Mouse (Mus musculus) brain, embryonic 14.5 days (tissue): ENCODE measurements at regions not wholly inside any gene's neighbourhood (a gene's known extent, or its start where the extent isn't known, plus 50 kb on each side); places are given as distances from the start of the nearest gene placed in this dataset.

Experiments used
- DNase-seq: peaks from one replicate; pipeline ENCODE4 v3.0.0-alpha.2; 2011; ENCODE audit warnings: low read depth
- CTCF ChIP-seq: fragments of 200-500 bp; IDR thresholded peaks from 2 replicates; pipeline ENCODE4 v1.5.1; 2012; ENCODE audit warnings: inconsistent platforms, mild to moderate bottlenecking, moderate library complexity, borderline replicate concordance; ENCODE audit not compliant: insufficient read depth, insufficient read length; ENCODE audit errors: extremely low read depth
- POLR2A ChIP-seq: fragments of 200-500 bp; IDR thresholded peaks from 2 replicates; pipeline ENCODE4 v1.6.1; 2012; ENCODE audit warnings: mild to moderate bottlenecking, inconsistent platforms, borderline replicate concordance; ENCODE audit not compliant: poor library complexity, insufficient read depth, insufficient read length, severe bottlenecking; ENCODE audit errors: extremely low read depth

DNA sequence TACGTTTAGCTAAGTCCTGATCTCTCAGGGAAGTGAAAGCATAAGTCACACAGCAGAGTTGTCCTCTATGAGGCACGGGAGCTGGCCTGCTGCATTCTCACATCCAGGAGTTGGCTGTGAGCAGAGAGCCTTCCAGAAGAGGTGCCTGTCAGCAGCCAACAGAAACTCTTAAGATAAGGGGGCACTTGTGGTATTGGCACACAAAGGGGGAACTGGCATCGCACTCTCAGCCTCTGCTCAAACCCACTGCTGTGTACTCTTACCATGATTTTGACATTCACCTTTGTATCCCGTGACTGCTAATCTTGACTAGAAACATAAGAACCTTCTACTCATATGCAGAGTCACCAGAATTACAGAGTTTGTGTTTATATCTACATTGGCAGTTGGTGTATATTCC is 56.9 kb upstream of the Gm6993 start:
- no peak for DNase-seq
- TF ChIP-seq CTCF (no peak), POLR2A (no peak)

DNA sequence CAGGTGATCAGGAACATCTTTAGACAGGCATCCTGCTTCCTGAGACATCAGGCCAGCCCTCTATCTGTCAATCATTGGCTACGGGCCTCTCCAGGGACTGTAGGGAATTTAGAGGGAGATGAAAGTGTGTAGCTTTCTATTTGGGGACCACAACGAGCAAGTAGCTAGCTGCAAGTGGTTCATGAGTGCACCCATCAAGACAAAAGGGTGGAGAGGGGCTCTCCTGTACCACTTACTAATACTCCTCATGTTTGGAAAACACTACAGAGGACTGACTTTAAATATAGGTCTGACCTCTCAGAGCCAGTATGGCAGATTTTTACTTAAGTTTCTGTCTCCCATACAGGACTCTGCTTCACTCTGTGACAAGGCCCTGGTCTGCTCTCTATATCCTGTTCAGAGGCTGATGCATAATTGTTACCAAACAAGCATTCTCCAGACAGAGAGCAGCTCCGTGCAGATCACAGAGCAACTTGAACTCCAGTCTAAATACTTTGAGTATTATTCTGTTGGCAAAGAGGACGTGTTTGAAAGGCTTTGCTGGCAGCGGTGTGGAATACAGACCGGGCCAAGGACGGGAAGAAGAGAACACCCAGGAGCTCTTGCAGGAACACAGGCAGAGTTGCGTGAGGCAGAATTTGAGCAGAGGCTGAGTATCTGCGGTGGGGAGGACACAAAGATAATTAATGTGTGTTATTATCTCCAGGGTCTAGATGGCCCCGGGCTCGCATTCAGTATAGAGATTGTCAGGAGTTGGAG is 56.2 kb upstream of the Gm6993 start:
- TF ChIP-seq POLR2A (no peak), CTCF (no peak)
- DNase-seq = peak; percentile 50

- no peak for TF ChIP-seq POLR2A
- TF ChIP-seq CTCF = no peak
- DNase-seq = no peak
These were observed 55.2 kb upstream of the Gm6993 start for GRCm38 (mm10) chr12:31185177-31185932.

DNA sequence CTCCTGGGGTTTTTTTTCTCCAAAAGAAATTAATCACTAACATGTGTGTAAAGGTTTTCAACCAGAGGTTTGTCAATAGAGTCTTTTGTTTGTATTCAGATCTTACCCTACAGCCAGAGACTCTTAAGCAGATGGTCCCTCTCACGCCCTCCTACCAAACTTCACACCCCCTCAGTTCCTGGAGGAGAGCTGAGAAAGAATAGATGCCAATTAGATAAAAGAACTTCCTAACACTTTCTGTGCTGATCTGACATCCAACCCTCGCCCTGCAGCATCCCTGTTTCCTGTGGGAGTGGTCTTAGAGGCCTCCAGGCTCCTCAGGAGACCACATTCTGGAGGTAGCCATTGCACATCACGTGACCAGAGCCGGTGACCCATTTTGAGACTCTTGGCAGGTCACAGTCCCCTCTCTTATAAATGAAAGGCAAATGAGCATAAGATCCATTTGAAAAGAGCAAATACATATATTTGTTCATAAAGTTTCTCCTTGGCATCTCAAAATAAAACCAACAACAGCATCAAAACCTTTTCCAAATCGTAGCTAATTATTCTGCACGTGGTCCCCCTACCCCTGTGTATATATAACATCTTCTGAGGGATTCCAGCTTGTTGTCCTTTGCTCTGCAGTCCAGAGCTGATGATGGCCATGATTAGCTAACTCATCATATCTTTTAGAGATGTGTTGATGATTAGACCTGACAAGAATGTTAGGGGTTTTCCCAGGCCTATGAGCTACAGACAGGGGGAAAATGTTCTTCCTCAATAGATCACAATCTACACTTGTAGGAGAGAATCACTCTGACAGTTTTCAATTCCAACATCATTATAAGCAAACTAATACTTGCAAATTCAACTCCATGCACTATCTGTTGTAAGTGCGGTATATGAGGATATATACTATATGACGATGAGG is 54.4 kb upstream of the Gm6993 start:
- TF ChIP-seq CTCF (no peak), POLR2A (no peak)
- peak; percentile 60 for DNase-seq

GRCm38 (mm10) chr12:31188011-31188576 is 52.5 kb upstream of the Gm6993 start:
- no peak for TF ChIP-seq CTCF
- no peak for TF ChIP-seq POLR2A

DNA sequence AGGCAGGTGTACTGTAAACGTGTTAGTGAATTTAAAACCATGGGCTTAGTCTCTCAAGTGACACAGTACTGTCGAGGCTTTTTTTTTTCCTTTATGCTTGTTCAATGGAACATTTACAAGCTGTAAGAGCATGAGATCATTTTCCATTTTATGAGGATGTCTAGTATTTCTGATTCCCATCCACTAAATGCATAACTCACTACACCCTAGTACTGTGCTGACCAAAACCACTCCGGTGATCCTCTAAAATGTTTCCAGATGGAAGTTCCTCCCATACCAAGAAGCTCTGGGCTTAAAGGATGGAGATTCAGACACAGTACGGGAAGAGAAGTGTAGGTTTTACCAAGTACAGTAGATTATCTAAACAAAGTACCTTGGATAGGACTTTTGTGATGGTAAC is 50.3 kb upstream of the Gm6993 start:
- no peak for DNase-seq
- TF ChIP-seq POLR2A (no peak), CTCF (no peak)

More at GRCm38 (mm10) chr12:31188011-31188576, 52.5 kb upstream of the Gm6993 start:
- DNase-seq = no peak
